Mouse (Mus musculus): Measurements from ENCODE around the gene Slamf8. TPM values are rescaled to one million over a fixed set of nuclear protein-coding genes. Genes with fewer than 3 reads are reported as not detected.

Slamf8 gene
- polyA plus RNA-seq, 1 experiment from 2014 or later = 0.39 TPM

DNA sequence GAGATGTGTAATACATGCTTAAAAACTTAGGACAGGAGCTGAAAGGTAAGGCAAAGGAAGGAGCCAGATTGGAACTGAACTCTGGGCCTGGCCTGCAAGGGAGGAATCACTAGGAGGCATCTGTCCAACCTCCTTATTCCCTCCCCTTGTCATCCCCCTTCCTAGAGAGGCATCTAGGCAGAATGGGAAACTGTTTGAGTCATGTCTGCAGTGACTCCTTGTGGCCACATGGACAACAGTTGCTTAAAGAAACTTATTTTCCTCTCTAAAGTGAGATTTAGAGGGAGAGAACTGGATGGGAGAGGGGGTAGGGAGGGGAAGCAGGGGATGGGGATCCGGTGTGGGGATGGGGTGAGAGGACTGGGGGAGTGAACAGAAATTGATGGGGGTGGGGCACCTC is 22.4 kb upstream of the Slamf8 start:
- Histone ChIP-seq H3K4me1 (ENCODE audit: control insufficient read depth, insufficient read depth, low read length) (peaks cover 10% of the 10 kb centered on the region; the same call in 1 of the 2 replicates), H3K4me3 (replicated peaks; ENCODE audit: low read length) (no peak overlapping the region), H3K4me2 (ENCODE audit: low read depth, low read length) (no peak overlapping the region), H3K27me3 (ENCODE audit: control insufficient read depth, insufficient read depth, low read length) (no peaks in the 10 kb centered on the region), H3K9ac (ENCODE audit: low read length) (no peak overlapping the region), H3K36me3 (ENCODE audit: control insufficient read depth, insufficient read depth, low read length) (no peaks in the 10 kb centered on the region), H3K27ac (ENCODE audit: low read length) (no peak overlapping the region), H3K9me3 (replicated peaks; ENCODE audit: control insufficient read depth, low read length) (no peaks in the 10 kb centered on the region)
- 20% methylated on average over 1 of the region's 1 CpGs for WGBS
- no peak for ATAC-seq (ENCODE audit: insufficient read depth, low FRiP score)

DNA sequence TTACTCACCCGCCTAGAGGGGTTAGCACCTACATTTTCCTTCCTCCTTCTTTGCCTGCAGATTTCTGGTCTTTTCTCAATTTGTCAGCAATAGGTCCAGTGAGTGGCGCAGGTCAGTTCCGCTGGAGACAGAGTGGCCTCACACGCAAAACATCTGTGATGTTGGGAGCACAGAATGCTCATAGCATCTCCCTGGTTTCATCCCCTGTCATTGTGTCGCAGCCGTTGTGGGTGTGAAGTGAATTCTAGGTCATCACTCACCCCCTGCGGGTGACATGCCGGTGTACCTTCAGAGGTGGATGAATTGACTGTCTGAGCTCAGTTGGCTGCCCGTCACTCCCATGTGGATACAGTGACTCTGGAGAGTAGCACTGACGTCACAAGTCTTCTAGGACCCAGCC is 20.9 kb upstream of the Slamf8 start:
- H3K9ac ChIP-seq (ENCODE audit: low read length) = no peak overlapping the region
- no peak for ATAC-seq (ENCODE audit: insufficient read depth, low FRiP score)
- no peak overlapping the region for H3K4me2 ChIP-seq (ENCODE audit: low read depth, low read length)
- no peaks in the 10 kb centered on the region for H3K36me3 ChIP-seq (ENCODE audit: control insufficient read depth, insufficient read depth, low read length)
- no peaks in the 10 kb centered on the region for H3K9me3 ChIP-seq (replicated peaks; ENCODE audit: control insufficient read depth, low read length)
- H3K27me3 ChIP-seq (ENCODE audit: control insufficient read depth, insufficient read depth, low read length) = no peaks in the 10 kb centered on the region
- H3K4me1 ChIP-seq (ENCODE audit: control insufficient read depth, insufficient read depth, low read length) = no peaks in the 10 kb centered on the region
- no peak overlapping the region for H3K4me3 ChIP-seq (replicated peaks; ENCODE audit: low read length)
- H3K27ac ChIP-seq (ENCODE audit: low read length) = no peak overlapping the region
- 78% methylated on average over 10 of the region's 10 CpGs for WGBS

DNA sequence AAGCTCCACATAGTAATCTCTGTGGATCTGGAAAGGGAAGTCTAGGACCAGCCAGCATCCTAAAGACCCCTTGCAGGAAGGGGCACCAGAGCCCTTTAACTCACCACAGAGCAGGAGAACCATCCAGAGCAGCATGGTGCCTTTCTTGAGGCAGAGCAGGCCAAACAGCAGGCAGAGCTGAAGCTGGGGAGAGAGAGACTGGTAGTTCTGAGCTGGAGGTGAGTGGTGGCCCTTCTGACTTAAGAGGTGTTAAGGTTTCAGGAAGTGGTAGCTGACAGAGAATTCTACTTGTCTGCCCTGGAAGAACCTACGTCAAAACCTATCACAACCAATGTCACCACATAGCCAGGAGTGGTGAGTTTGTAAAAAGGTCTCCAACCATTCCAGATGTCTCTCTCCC is 12.0 kb upstream of the Slamf8 start, which contains the start of gene Fcrl6:
TSS of gene Fcrl6 (minus strand) at position 226 of the 400 bp plus-strand sequence.
- no peaks in the 10 kb centered on the region for H3K9me3 ChIP-seq (replicated peaks; ENCODE audit: control insufficient read depth, low read length)
- ATAC-seq (ENCODE audit: insufficient read depth, low FRiP score) = no peak
- WGBS = 65% methylated on average over 1 of the region's 1 CpGs
- no peaks in the 10 kb centered on the region for H3K36me3 ChIP-seq (ENCODE audit: control insufficient read depth, insufficient read depth, low read length)
- H3K4me1 ChIP-seq (ENCODE audit: control insufficient read depth, insufficient read depth, low read length) = no peaks in the 10 kb centered on the region
- H3K4me3 ChIP-seq (replicated peaks; ENCODE audit: low read length) = no peak within 1 kb of the TSS
- no peak within 1 kb of the TSS for H3K4me2 ChIP-seq (ENCODE audit: low read depth, low read length)
- H3K9ac ChIP-seq (ENCODE audit: low read length) = no peak within 1 kb of the TSS
- H3K27ac ChIP-seq (ENCODE audit: low read length) = no peak within 1 kb of the TSS
- H3K27me3 ChIP-seq (ENCODE audit: control insufficient read depth, insufficient read depth, low read length) = no peaks in the 10 kb centered on the region

DNA sequence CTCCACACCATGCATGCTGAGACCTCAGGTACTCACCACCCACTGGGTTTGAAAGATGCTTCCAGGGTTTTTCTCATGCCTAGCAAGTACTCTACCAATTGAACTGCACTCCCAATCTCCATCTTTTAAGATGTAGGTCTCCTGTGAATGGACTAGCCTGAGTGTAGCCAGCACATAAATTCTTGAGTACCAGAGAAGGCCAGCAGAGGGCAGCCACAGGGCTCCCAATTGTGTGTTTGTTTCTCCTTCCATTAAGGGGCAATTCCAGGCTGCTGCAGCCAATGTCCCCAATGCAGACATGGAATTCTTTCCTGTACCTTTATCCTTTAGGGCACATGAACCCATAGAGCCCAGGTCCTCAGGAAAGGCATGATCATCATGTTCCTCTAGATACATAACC is 4.1 kb upstream of the Slamf8 start:
- no peak for ATAC-seq (ENCODE audit: insufficient read depth, low FRiP score)
- H3K36me3 ChIP-seq (ENCODE audit: control insufficient read depth, insufficient read depth, low read length) = no peaks in the 10 kb centered on the region
- no peaks in the 10 kb centered on the region for H3K27me3 ChIP-seq (ENCODE audit: control insufficient read depth, insufficient read depth, low read length)
- no peak overlapping the region for H3K27ac ChIP-seq (ENCODE audit: low read length)
- H3K9ac ChIP-seq (ENCODE audit: low read length) = no peak overlapping the region
- H3K4me3 ChIP-seq (replicated peaks; ENCODE audit: low read length) = no peak overlapping the region
- no peaks in the 10 kb centered on the region for H3K4me1 ChIP-seq (ENCODE audit: control insufficient read depth, insufficient read depth, low read length)
- H3K9me3 ChIP-seq (replicated peaks; ENCODE audit: control insufficient read depth, low read length) = no peaks in the 10 kb centered on the region
- H3K4me2 ChIP-seq (ENCODE audit: low read depth, low read length) = no peak overlapping the region

DNA sequence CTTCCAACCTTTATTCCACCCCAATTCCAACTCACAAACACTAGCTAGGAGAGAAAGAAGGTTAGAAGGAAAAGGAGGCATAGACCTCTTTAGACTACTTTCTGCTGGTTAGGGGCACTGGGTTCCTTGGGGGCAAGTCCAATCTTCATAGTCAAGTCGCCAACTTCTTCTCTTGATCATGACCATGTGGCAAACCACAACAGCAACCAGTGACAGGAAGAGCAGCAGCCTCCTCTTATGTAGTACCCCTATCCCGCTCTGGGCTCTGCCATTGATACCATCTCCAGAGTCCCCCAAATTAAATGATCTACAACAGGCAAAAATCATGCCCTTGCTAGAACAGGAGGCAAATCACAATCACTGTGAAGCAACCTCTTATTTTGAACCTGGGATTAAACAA is 3.6 kb upstream of the Slamf8 start:
- 80% methylated on average over 2 of the region's 2 CpGs for WGBS
- H3K9ac ChIP-seq (ENCODE audit: low read length) = no peak overlapping the region
- no peaks in the 10 kb centered on the region for H3K27me3 ChIP-seq (ENCODE audit: control insufficient read depth, insufficient read depth, low read length)
- no peak overlapping the region for H3K4me3 ChIP-seq (replicated peaks; ENCODE audit: low read length)
- ATAC-seq (ENCODE audit: insufficient read depth, low FRiP score) = no peak
- H3K4me2 ChIP-seq (ENCODE audit: low read depth, low read length) = no peak overlapping the region
- no peak overlapping the region for H3K27ac ChIP-seq (ENCODE audit: low read length)
- H3K36me3 ChIP-seq (ENCODE audit: control insufficient read depth, insufficient read depth, low read length) = no peaks in the 10 kb centered on the region
- H3K4me1 ChIP-seq (ENCODE audit: control insufficient read depth, insufficient read depth, low read length) = no peaks in the 10 kb centered on the region
- H3K9me3 ChIP-seq (replicated peaks; ENCODE audit: control insufficient read depth, low read length) = no peaks in the 10 kb centered on the region

DNA sequence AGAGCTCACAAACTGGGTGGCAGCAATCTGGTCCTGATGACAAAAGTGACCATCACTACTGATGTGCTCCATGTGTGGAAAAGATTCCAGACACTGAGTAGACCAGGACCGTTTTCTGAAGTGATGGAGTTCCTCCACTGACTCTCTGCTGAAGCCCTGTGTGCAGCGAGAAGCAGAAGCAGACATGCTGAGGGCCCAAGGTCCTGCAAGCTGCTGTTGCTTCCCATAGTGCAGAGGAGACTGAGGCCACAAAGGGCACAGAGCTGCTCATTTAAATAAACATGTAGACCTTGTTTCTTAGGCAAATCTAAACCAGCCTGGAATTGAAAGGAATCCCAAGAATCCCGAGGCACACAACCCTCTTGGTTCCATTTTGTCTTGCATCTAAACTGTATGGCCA is 3.0 kb upstream of the Slamf8 start:
- no peak for ATAC-seq (ENCODE audit: insufficient read depth, low FRiP score)
- Histone ChIP-seq H3K4me1 (ENCODE audit: control insufficient read depth, insufficient read depth, low read length) (no peaks in the 10 kb centered on the region), H3K36me3 (ENCODE audit: control insufficient read depth, insufficient read depth, low read length) (no peaks in the 10 kb centered on the region), H3K4me2 (ENCODE audit: low read depth, low read length) (no peak overlapping the region), H3K9ac (ENCODE audit: low read length) (no peak overlapping the region), H3K4me3 (replicated peaks; ENCODE audit: low read length) (no peak overlapping the region), H3K27me3 (ENCODE audit: control insufficient read depth, insufficient read depth, low read length) (no peaks in the 10 kb centered on the region), H3K9me3 (replicated peaks; ENCODE audit: control insufficient read depth, low read length) (no peaks in the 10 kb centered on the region), H3K27ac (ENCODE audit: low read length) (no peak overlapping the region)
- WGBS = 67% methylated on average over 3 of the region's 3 CpGs

DNA sequence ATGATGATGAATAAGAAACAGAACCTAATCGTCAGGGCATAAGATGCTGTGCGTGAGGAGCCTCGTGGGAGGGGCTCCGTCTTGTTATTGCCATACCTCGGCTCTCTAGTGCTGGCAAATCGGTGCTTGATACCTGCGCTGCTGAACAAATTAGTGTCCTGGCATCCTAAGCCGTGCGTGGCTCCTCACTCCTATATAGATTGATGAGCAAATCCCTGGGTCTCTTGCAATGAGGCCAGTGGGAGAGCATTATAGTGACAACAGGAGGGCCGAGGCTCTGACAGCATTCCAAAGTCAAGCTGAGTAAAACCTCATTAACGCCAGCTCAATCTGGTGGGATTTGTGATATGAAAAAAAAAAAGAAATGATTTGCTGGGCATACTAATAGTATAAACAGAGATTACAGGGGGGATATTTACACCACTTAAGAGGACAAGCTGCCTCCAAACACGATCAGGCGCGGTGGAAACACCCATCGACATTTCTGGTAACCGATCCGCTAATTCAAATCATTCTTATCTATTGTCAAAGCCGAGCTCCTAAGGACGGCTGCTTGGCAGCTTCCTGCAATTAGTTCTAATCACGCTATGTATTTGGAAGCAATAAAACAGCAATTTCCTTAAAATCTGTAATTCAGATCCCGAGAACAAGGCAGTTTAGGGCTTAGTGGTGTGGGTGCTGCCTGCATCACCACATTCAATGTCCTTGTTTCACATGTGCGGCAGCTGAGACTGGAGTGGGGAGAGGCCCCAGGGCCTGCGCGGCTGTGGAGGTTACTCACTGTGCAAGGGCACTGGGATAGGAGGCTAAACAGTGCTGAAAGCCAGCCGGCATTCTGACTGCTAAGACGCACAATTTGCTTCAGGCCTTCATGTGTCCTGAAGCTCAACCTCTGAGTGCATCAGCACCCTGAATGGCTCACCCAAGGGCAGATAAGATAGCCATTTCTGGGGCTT is 4.5 kb downstream of the Slamf8 start:
- no peak overlapping the region for H3K4me3 ChIP-seq (replicated peaks; ENCODE audit: low read length)
- 30% methylated on average over 26 of the region's 26 CpGs for WGBS
- H3K36me3 ChIP-seq (ENCODE audit: control insufficient read depth, insufficient read depth, low read length) = no peaks in the 10 kb centered on the region
- H3K9ac ChIP-seq (ENCODE audit: low read length) = no peak overlapping the region
- H3K27me3 ChIP-seq (ENCODE audit: control insufficient read depth, insufficient read depth, low read length) = no peaks in the 10 kb centered on the region
- no peaks in the 10 kb centered on the region for H3K9me3 ChIP-seq (replicated peaks; ENCODE audit: control insufficient read depth, low read length)
- H3K4me2 ChIP-seq (ENCODE audit: low read depth, low read length) = no peak overlapping the region
- H3K27ac ChIP-seq (ENCODE audit: low read length) = no peak overlapping the region
- no peak for ATAC-seq (ENCODE audit: insufficient read depth, low FRiP score)
- H3K4me1 ChIP-seq (ENCODE audit: control insufficient read depth, insufficient read depth, low read length) = peaks cover 4% of the 10 kb centered on the region; the same call in 1 of the 2 replicates

DNA sequence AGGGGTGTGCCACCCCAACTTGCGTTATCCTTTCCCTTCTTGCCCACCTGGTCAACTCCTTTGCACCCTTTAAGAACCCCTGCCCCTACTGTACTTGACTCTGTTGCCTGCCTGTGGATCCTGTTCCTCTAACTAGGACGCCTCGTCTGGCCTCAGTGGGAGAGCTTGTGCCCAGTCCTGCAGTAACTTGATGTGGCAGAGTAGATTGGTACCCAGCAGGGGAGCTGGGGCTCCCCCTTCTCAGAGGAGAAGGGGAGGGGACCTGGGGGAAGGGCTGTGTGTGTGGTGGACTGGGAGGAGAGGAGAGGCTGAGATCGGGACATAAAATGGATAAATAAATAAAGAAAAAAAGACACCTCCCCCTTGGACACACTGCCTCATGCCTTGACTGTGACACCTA is 5.3 kb downstream of the Slamf8 start:
- no peaks in the 10 kb centered on the region for H3K36me3 ChIP-seq (ENCODE audit: control insufficient read depth, insufficient read depth, low read length)
- H3K9me3 ChIP-seq (replicated peaks; ENCODE audit: control insufficient read depth, low read length) = no peaks in the 10 kb centered on the region
- no peak for ATAC-seq (ENCODE audit: insufficient read depth, low FRiP score)
- no peak overlapping the region for H3K27ac ChIP-seq (ENCODE audit: low read length)
- H3K4me3 ChIP-seq (replicated peaks; ENCODE audit: low read length) = no peak overlapping the region
- 41% methylated on average over 4 of the region's 4 CpGs for WGBS
- peaks cover 4% of the 10 kb centered on the region; the same call in 1 of the 2 replicates for H3K4me1 ChIP-seq (ENCODE audit: control insufficient read depth, insufficient read depth, low read length)
- H3K27me3 ChIP-seq (ENCODE audit: control insufficient read depth, insufficient read depth, low read length) = no peaks in the 10 kb centered on the region
- no peak overlapping the region for H3K9ac ChIP-seq (ENCODE audit: low read length)
- H3K4me2 ChIP-seq (ENCODE audit: low read depth, low read length) = no peak overlapping the region

DNA sequence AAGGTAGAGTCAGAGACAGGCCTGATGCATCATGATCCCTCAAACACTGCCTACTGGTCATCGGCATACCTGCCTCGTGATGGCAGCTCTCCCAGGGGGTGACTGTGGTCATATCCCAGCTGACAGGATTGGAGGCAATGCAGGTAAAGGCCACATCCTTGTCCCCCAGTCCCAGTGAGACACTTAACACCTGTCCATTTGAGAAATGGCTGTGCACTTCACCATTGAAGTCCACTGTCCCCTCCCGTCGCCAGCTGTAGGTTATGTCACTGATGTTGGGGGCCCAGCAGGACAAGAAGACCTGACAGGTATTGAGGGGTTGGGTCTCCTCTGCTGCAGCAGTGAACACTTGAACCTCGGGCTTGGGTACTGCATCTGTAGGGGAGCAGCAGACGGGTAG is 6.1 kb downstream of the Slamf8 start:
- WGBS = 90% methylated on average over 6 of the region's 6 CpGs
- no peaks in the 10 kb centered on the region for H3K36me3 ChIP-seq (ENCODE audit: control insufficient read depth, insufficient read depth, low read length)

More for the DNA sequence above, 6.1 kb downstream of the Slamf8 start:
- ATAC-seq (ENCODE audit: insufficient read depth, low FRiP score) = no peak
- no peak overlapping the region for H3K27ac ChIP-seq (ENCODE audit: low read length)
- H3K4me3 ChIP-seq (replicated peaks; ENCODE audit: low read length) = no peak overlapping the region
- no peaks in the 10 kb centered on the region for H3K27me3 ChIP-seq (ENCODE audit: control insufficient read depth, insufficient read depth, low read length)
- no peak overlapping the region for H3K4me2 ChIP-seq (ENCODE audit: low read depth, low read length)
- H3K9ac ChIP-seq (ENCODE audit: low read length) = no peak overlapping the region
- H3K4me1 ChIP-seq (ENCODE audit: control insufficient read depth, insufficient read depth, low read length) = peaks cover 4% of the 10 kb centered on the region; the same call in 1 of the 2 replicates
- no peaks in the 10 kb centered on the region for H3K9me3 ChIP-seq (replicated peaks; ENCODE audit: control insufficient read depth, low read length)

Data from stomach, embryonic 16.5 days (tissue).